Mouse (Mus musculus) sigmoid colon, adult 10 weeks (tissue): ENCODE results near the gene Fam185a. TPM values are rescaled to one million over a fixed set of nuclear protein-coding genes. Genes with fewer than 3 reads are reported as not detected.

ENCODE experiments used
- polyA plus RNA-seq: library from polyadenylated mRNA; stranded (reverse); fragments of 350-450 nt; fragmentation: Illumina TruSeq; extraction: RNeasy Lipid Tissue Mini Kit (QIAGEN cat#74804); gene quantifications from one replicate; pipeline ENCODE4 v1.2.3, GENCODE M21; 2014; ENCODE audit warnings: low read depth, low replicate concordance

The Fam185a gene
- polyA plus RNA-seq, result 14.3 TPM

GRCm38 (mm10) chr5:21424614-21425602 is at the start of gene Fam185a, which contains the start of gene Ccdc146:
Fam185a (plus strand) TSS chr5:21424958.
Ccdc146 (minus strand) TSS chr5:21424677.

Other genes with a start within 250 kb of the Fam185a start
- 8.5 TPM for gene Gsap, start 238.7 kb upstream of the Fam185a start, polyA plus RNA-seq
- 143 TPM for gene Fgl2, start 52.3 kb upstream of the Fam185a start, polyA plus RNA-seq
- gene Ccdc146, start 281 bp upstream of the Fam185a start, polyA plus RNA-seq, result 1.3 TPM
- gene Lrrc17, start 118.6 kb downstream of the Fam185a start, polyA plus RNA-seq, result 4.5 TPM
- 0.44 TPM for gene Fbxl13, start 220.7 kb downstream of the Fam185a start, polyA plus RNA-seq
- gene Armc10, start 220.9 kb downstream of the Fam185a start, polyA plus RNA-seq, result 72.0 TPM